Mouse (Mus musculus): ENCODE measurements around the gene Pcsk4.

Pcsk4 gene

GRCm38 (mm10) chr10:80323261-80324119 lies 5.8 kb downstream of the Pcsk4 start:
- DNase-seq (ENCODE audit: low spot score) = peak; percentile 65

GRCm38 (mm10) chr10:80322811-80323211 lies 6.5 kb downstream of the Pcsk4 start:
- DNase-seq (ENCODE audit: low spot score) = no peak

GRCm38 (mm10) chr10:80321670-80322581 lies 7.4 kb downstream of the Pcsk4 start:
- no peak for DNase-seq (ENCODE audit: low spot score)

GRCm38 (mm10) chr10:80321014-80321669 lies 8.2 kb downstream of the Pcsk4 start:
- no peak for DNase-seq (ENCODE audit: low spot score)

GRCm38 (mm10) chr10:80320340-80320760 lies 8.9 kb downstream of the Pcsk4 start, which contains the start of gene 2310011J03Rik:
TSS of gene 2310011J03Rik (minus strand) at chr10:80320537.
- DNase-seq (ENCODE audit: low spot score) = peak; percentile 89

GRCm38 (mm10) chr10:80317011-80317410 lies 12.3 kb downstream of the Pcsk4 start:
- no peak for DNase-seq (ENCODE audit: low spot score)

- no peak for DNase-seq (ENCODE audit: low spot score)
Observed at GRCm38 (mm10) chr10:80316359-80316781, 12.9 kb downstream of the Pcsk4 start.

GRCm38 (mm10) chr10:80315315-80315714 lies 14.0 kb downstream of the Pcsk4 start:
- no peak for DNase-seq (ENCODE audit: low spot score)

- no peak for DNase-seq (ENCODE audit: low spot score)
Observed at GRCm38 (mm10) chr10:80314494-80315001, 14.8 kb downstream of the Pcsk4 start.

GRCm38 (mm10) chr10:80313627-80314201 lies 15.6 kb downstream of the Pcsk4 start:
- no peak for DNase-seq (ENCODE audit: low spot score)

- DNase-seq (ENCODE audit: low spot score) = no peak
Observed at GRCm38 (mm10) chr10:80312586-80313504, 16.5 kb downstream of the Pcsk4 start.

GRCm38 (mm10) chr10:80311560-80311959 lies 17.7 kb downstream of the Pcsk4 start:
- DNase-seq (ENCODE audit: low spot score) = no peak

GRCm38 (mm10) chr10:80304862-80305261 lies 24.4 kb downstream of the Pcsk4 start:
- DNase-seq (ENCODE audit: low spot score) = peak; percentile 77

- DNase-seq (ENCODE audit: low spot score) = no peak
Observed at GRCm38 (mm10) chr10:80304458-80304857, 24.8 kb downstream of the Pcsk4 start.

- peak; percentile 67 for DNase-seq (ENCODE audit: low spot score)
Observed at GRCm38 (mm10) chr10:80302471-80302881, 26.8 kb downstream of the Pcsk4 start.

GRCm38 (mm10) chr10:80302082-80302355 lies 27.3 kb downstream of the Pcsk4 start:
- DNase-seq (ENCODE audit: low spot score) = no peak

- DNase-seq (ENCODE audit: low spot score) = no peak
Observed at GRCm38 (mm10) chr10:80301256-80302081, 27.8 kb downstream of the Pcsk4 start.

- no peak for DNase-seq (ENCODE audit: low spot score)
Observed at GRCm38 (mm10) chr10:80300672-80301181, 28.6 kb downstream of the Pcsk4 start.

GRCm38 (mm10) chr10:80299824-80300223 lies 29.5 kb downstream of the Pcsk4 start:
- no peak for DNase-seq (ENCODE audit: low spot score)
